Mouse (Mus musculus) neural tube, embryonic 12.5 days (tissue): ENCODE results near the gene Gpr162. TPM values are rescaled to one million over a fixed set of nuclear protein-coding genes. Genes with fewer than 3 reads are reported as not detected.
"Not testable (repeated sequence)": the region's sequence is repeated elsewhere in the genome, so short reads cannot be mapped to it uniquely, and the experiment has no call there.

Experiments used
- ATAC-seq: fragments of 200-750 bp; cut with Nextera tagmentation; 2 replicates; pipeline ENCODE4 v1.8.0; 2017; ENCODE audit warnings: low read depth, mild to moderate bottlenecking, moderate TSS enrichment, moderate library complexity; ENCODE audit not compliant: low FRiP score
- H3K27ac ChIP-seq: fragments of 300-500 bp; sonication (generic); 2 replicates; pipeline ENCODE4 v1.5.1; 2016
- H3K27me3 ChIP-seq: fragments of 300-500 bp; sonication (generic); replicated peaks from 2 replicates; pipeline ENCODE4 v1.6.1; 2016; ENCODE audit warnings: mild to moderate bottlenecking
- H3K36me3 ChIP-seq: fragments of 300-500 bp; sonication (generic); 2 replicates; pipeline ENCODE4 v1.6.1; 2016; ENCODE audit warnings: mild to moderate bottlenecking
- H3K4me1 ChIP-seq: fragments of 300-500 bp; sonication (generic); 2 replicates; pipeline ENCODE4 v1.6.1; 2016
- H3K4me2 ChIP-seq: fragments of 300-500 bp; sonication (generic); replicated peaks from 2 replicates; pipeline ENCODE4 v1.6.1; 2016; ENCODE audit warnings: mild to moderate bottlenecking
- H3K4me3 ChIP-seq: fragments of 300-500 bp; sonication (generic); 2 replicates; pipeline ENCODE4 v1.5.1; 2016
- H3K9ac ChIP-seq: fragments of 300-500 bp; sonication (generic); 2 replicates; pipeline ENCODE4 v1.6.1; 2016; ENCODE audit warnings: mild to moderate bottlenecking
- H3K9me3 ChIP-seq: fragments of 300-500 bp; sonication (generic); 2 replicates; pipeline ENCODE4 v1.6.1; 2016; ENCODE audit warnings: mild to moderate bottlenecking
- WGBS: fragments of 180-500 bp; shearing (Covaris S2); methylation state at CpG from one replicate; pipeline ENCODE4 v1.1.7; 2016; 5-methylcytosine and 5-hydroxymethylcytosine counted together
- polyA plus RNA-seq: library from polyadenylated mRNA; unstranded; fragments of >200 nt; fragmentation: Nextera tagmentation; extraction: Ambion mirVana; gene quantifications from 2 replicates; pipeline ENCODE4 v1.2.1, GENCODE M21; 2016

The Gpr162 gene
- polyA plus RNA-seq, 1 experiment from 2014 or later: 16.3 TPM

- Histone ChIP-seq H3K9me3 (no peaks in the 10 kb centered on the region), H3K36me3 (no peaks in the 10 kb centered on the region), H3K9ac (no peak overlapping the region), H3K4me1 (peaks cover 8% of the 10 kb centered on the region), H3K4me2 (no peak overlapping the region), H3K4me3 (no peak overlapping the region), H3K27ac (no peak overlapping the region), H3K27me3 (no peaks in the 10 kb centered on the region)
- WGBS: 56% methylated on average over 8 of the region's 8 CpGs
- no peak for ATAC-seq
Measured at GRCm38 (mm10) chr6:124900056-124900800, 36.4 kb upstream of the Gpr162 start.

- Histone ChIP-seq H3K4me1 (no peaks in the 10 kb centered on the region), H3K27me3 (no peaks in the 10 kb centered on the region), H3K27ac (no peak overlapping the region), H3K9me3 (no peaks in the 10 kb centered on the region), H3K9ac (no peak overlapping the region), H3K36me3 (no peaks in the 10 kb centered on the region), H3K4me3 (no peak overlapping the region), H3K4me2 (no peak overlapping the region)
- WGBS: 51% methylated on average over 3 of the region's 3 CpGs
- ATAC-seq: no peak
Measured at GRCm38 (mm10) chr6:124898359-124898758, 34.6 kb upstream of the Gpr162 start.

- H3K4me1 ChIP-seq, H3K27ac ChIP-seq, H3K9me3 ChIP-seq, ATAC-seq, H3K36me3 ChIP-seq, H3K27me3 ChIP-seq, H3K9ac ChIP-seq, H3K4me3 ChIP-seq, H3K4me2 ChIP-seq: not testable (repeated sequence)
- WGBS: 91% methylated on average over 2 of the region's 2 CpGs
Measured at GRCm38 (mm10) chr6:124894113-124894512, 30.3 kb upstream of the Gpr162 start.

- 58% methylated on average over 6 of the region's 6 CpGs for WGBS
- no peak for ATAC-seq
- H3K27ac ChIP-seq: no peak overlapping the region
Measured at GRCm38 (mm10) chr6:124890997-124891396, 27.2 kb upstream of the Gpr162 start.

DNA sequence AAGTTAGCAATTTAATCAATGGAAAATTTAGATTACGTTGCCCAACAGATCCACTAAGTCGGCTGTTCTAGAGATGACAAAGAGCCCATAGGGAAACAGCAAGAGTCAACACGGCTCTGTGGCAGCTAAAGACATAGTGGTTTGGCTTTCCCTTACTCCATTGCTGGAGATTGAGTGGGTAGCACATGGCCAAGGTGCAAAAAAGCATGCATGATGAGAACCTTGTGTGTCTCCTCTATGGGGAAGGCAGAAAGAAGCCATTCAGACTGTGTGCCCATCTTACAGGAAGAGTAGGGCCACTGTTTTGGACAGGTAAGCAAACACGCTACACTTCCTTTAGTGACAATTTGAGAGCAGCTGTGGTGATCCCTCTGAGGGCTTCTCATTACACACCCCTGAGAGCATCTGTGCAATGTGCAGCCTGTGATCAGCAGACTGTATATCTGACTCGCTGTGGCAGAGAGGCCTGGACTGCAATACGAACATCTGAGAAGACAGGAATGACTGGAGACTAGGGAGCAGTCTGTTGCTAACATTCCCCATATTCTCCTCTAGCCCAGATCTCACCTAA lies 24.9 kb upstream of the Gpr162 start:
- no peak overlapping the region for H3K4me3 ChIP-seq
- H3K9me3 ChIP-seq: no peaks in the 10 kb centered on the region
- H3K9ac ChIP-seq: no peak overlapping the region
- H3K4me2 ChIP-seq: no peak overlapping the region
- no peak for ATAC-seq
- no peaks in the 10 kb centered on the region for H3K4me1 ChIP-seq
- 90% methylated on average over 6 of the region's 6 CpGs for WGBS
- no peaks in the 10 kb centered on the region for H3K36me3 ChIP-seq
- H3K27ac ChIP-seq: no peak overlapping the region
- no peaks in the 10 kb centered on the region for H3K27me3 ChIP-seq

More at GRCm38 (mm10) chr6:124890997-124891396, 27.2 kb upstream of the Gpr162 start:
- no peak overlapping the region for H3K9ac ChIP-seq
- H3K4me1 ChIP-seq: no peaks in the 10 kb centered on the region
- no peak overlapping the region for H3K4me2 ChIP-seq
- no peaks in the 10 kb centered on the region for H3K27me3 ChIP-seq
- no peaks in the 10 kb centered on the region for H3K9me3 ChIP-seq
- no peak overlapping the region for H3K4me3 ChIP-seq
- no peaks in the 10 kb centered on the region for H3K36me3 ChIP-seq

DNA sequence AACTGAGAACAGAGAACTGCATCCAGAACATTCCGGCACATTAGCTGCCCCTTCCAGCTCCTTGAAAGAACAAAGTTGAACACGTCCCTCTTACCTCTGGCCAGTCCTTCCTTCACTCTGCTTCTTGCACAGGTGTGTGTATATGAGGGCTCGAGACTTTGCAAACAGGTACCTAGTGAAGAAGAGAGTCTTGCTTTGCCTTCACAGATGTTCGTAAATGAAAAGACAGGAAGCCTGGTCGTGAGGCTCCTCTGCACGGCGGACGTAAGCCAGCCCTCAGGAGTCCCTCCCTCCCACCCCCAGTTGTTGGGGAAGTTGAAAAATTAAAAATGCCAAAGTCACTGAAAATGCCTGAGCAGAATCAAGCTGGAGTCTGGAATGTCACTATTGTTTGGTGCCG lies 24.2 kb upstream of the Gpr162 start, which contains the start of gene Cd4:
Cd4 (minus strand) TSS at position 236 of the 400 bp plus-strand sequence.
- Histone ChIP-seq H3K36me3 (no peaks in the 10 kb centered on the region), H3K27ac (no peak within 1 kb of the TSS), H3K9me3 (no peaks in the 10 kb centered on the region), H3K4me3 (no peak within 1 kb of the TSS), H3K27me3 (no peaks in the 10 kb centered on the region), H3K4me2 (no peak within 1 kb of the TSS), H3K9ac (no peak within 1 kb of the TSS), H3K4me1 (no peaks in the 10 kb centered on the region)
- 88% methylated on average over 9 of the region's 9 CpGs for WGBS
- ATAC-seq: no peak

DNA sequence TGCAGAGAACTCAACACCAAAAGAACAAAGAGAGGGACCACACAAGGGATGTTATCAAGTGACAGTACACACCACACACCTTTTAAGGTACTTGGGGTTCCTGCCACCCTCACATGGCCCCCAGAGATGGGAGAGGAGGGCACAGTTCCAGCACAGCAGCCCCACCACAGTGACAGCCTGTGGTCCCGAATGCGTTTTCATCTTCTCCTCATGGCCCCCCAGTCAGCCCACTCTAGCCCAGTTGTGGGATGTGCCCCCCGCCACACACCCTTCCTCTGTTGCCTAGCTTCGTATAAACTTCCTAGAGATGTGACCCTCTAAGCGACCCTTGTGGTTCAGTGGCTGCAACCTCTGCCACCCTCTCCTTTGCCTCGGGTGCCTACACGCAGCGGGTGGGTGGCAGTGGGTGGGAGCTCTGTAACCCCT lies 22.2 kb upstream of the Gpr162 start:
- H3K27ac ChIP-seq: no peak overlapping the region
- H3K4me1 ChIP-seq: no peaks in the 10 kb centered on the region
- no peaks in the 10 kb centered on the region for H3K36me3 ChIP-seq
- WGBS: 95% methylated on average over 8 of the region's 8 CpGs
- H3K4me3 ChIP-seq: no peak overlapping the region
- H3K9ac ChIP-seq: no peak overlapping the region
- H3K9me3 ChIP-seq: no peaks in the 10 kb centered on the region
- no peak overlapping the region for H3K4me2 ChIP-seq
- ATAC-seq: no peak
- H3K27me3 ChIP-seq: no peaks in the 10 kb centered on the region

DNA sequence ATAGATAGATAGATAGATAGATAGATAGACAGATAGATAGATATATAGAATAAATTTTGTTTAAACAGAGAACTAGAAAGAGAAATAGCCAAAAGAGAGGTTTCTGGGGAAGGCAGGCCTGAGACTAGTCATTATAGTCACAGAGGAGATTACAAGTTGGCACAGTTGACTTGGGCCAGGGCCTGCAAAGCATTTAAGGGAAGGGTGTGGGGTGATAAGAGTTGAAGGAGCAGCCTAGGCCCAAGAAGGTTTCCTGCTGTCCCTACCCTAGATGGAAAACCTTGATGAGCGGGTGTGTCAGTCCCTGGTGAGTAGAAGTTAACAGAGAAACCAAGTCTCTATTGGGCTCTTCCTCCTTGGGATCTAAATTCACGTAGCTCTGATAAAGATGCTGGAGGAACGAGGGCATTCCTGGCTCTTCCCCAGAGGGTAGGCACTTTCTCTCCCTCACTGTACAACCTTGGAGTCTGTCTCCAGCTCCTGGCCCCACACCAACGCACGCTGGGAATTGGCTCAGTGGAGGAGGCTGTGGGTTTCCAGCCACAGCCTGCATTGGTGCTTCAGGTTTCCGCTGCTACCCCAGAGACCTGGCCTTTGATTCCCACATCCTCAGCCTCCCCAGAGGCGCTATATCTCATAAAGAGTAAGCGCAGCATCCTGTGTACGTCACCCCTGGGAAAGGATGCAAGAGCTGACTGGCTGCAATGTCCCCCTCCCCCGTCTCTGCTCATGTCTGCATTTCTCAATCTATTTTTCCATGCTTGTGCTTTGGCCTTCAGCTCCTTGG lies 21.1 kb upstream of the Gpr162 start:
- H3K9ac ChIP-seq: no peak overlapping the region
- H3K36me3 ChIP-seq: no peaks in the 10 kb centered on the region
- no peaks in the 10 kb centered on the region for H3K27me3 ChIP-seq
- H3K4me3 ChIP-seq: no peak overlapping the region
- 76% methylated on average over 10 of the region's 10 CpGs for WGBS
- no peaks in the 10 kb centered on the region for H3K4me1 ChIP-seq
- H3K27ac ChIP-seq: no peak overlapping the region
- no peak for ATAC-seq
- no peaks in the 10 kb centered on the region for H3K9me3 ChIP-seq
- no peak overlapping the region for H3K4me2 ChIP-seq

DNA sequence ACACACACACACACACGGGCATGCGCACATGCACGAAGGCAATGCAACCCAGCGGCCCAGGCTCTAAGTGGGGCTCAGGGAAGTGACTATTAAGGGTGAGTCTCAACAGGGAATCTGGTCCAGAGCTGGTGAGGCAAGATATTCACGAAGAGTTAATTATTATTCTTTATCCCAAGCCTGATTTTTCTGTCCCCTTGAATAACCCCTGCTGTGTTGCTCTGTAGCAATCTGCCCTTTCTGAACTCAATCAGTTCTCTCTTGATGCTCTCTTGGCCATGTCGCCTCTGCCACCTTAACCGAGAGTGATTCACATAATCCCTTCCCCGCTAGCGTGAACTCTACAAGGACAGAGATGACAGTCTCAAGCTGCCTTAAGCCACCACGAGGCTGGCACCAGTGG lies 19.6 kb upstream of the Gpr162 start:
- H3K4me3 ChIP-seq: no peak overlapping the region
- no peaks in the 10 kb centered on the region for H3K36me3 ChIP-seq
- H3K27ac ChIP-seq: no peak overlapping the region
- no peaks in the 10 kb centered on the region for H3K9me3 ChIP-seq
- no peaks in the 10 kb centered on the region for H3K4me1 ChIP-seq
- no peak for ATAC-seq
- 85% methylated on average over 10 of the region's 10 CpGs for WGBS
- no peak overlapping the region for H3K9ac ChIP-seq
- no peaks in the 10 kb centered on the region for H3K27me3 ChIP-seq
- H3K4me2 ChIP-seq: no peak overlapping the region

DNA sequence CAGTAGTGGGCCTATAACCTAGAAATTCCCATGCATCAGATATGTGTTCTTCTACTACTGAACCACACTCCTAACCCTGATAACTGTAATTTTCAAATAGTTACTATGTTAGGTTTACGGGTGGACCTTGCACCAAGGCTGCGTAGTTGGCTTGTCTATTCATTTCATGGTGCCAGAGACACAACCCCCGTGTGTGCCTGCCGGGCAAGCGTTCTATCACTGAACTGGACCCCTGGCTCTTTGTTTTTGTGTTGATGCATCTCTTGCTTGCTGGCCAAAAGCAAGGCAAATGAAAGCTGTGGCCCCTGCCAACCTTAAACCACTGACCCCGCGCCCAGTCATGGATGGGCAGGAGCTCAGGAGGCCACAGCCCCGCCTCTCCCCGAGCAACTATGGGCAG lies 18.0 kb upstream of the Gpr162 start:
- ATAC-seq: no peak
- WGBS: 93% methylated on average over 9 of the region's 9 CpGs
- H3K9me3 ChIP-seq: no peaks in the 10 kb centered on the region
- no peak overlapping the region for H3K4me3 ChIP-seq
- H3K27me3 ChIP-seq: no peaks in the 10 kb centered on the region
- H3K4me1 ChIP-seq: no peaks in the 10 kb centered on the region
- no peaks in the 10 kb centered on the region for H3K36me3 ChIP-seq
- H3K9ac ChIP-seq: no peak overlapping the region
- H3K4me2 ChIP-seq: no peak overlapping the region
- no peak overlapping the region for H3K27ac ChIP-seq

DNA sequence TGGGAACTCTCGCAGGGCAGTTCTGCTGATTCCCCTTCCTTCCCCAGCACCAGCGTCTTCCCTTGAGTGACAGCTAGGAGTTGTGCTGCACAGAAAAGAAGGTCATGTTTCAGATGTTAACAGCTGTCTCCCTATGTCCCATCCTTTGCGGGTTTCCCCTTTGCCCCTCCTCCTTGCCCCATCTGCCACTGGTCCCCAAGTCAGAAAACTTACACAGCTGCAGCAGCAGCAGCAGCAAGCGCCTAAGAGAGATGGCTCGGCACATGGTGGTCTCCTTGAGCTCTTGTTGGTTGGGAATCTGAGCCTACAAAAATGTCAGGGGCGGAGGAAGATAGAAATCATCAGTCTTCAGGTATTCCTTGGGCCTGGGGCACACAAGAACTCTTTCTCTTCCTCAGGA lies 15.6 kb upstream of the Gpr162 start:
- H3K27ac ChIP-seq: no peak overlapping the region
- 60% methylated on average over 6 of the region's 6 CpGs for WGBS
- no peaks in the 10 kb centered on the region for H3K9me3 ChIP-seq
- no peak overlapping the region for H3K4me3 ChIP-seq
- no peak for ATAC-seq
- H3K4me1 ChIP-seq: no peaks in the 10 kb centered on the region
- H3K27me3 ChIP-seq: no peaks in the 10 kb centered on the region
- H3K4me2 ChIP-seq: no peak overlapping the region
- H3K36me3 ChIP-seq: no peaks in the 10 kb centered on the region
- H3K9ac ChIP-seq: no peak overlapping the region

DNA sequence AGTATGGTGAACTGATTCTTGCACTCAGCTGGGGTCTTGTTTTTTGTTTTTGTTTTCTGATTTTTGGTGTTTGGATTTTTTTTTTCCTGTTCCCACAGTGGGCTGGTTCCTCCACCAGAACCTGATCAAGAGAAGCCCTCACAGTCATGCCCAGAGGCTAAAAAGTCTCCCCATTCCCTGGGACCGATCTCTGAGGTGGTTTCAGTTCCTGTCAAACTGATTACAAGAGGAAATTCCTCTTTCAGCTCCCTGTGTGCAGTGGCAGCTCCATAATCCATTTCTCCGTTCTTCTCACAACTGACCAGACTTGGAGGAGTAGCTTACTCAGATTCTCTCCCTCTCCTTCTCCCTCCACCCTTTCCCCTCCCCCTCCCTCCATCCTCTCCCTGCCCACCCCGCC lies 10.6 kb upstream of the Gpr162 start:
- WGBS: 57% methylated on average over 3 of the region's 3 CpGs
- H3K27me3 ChIP-seq: no peaks in the 10 kb centered on the region
- H3K27ac ChIP-seq: no peak overlapping the region
- no peaks in the 10 kb centered on the region for H3K36me3 ChIP-seq
- ATAC-seq: no peak
- H3K4me1 ChIP-seq: no peaks in the 10 kb centered on the region
- H3K4me3 ChIP-seq: no peak overlapping the region
- H3K9ac ChIP-seq: no peak overlapping the region
- H3K9me3 ChIP-seq: no peaks in the 10 kb centered on the region
- H3K4me2 ChIP-seq: no peak overlapping the region
